7 mouse cellular contexts compared by ENCODE assay signal in genomic region chr7:46033109-46033869, GRCm38 (mm10). TPM values are rescaled to one million over a fixed set of nuclear protein-coding genes. Genes with fewer than 3 reads are reported as not detected.
A peak's percentile ranks its signal among the peaks of the same experiment; 100 is the strongest.
DNase-seq lines count a peak whose midpoint lies in the region; ATAC-seq and TF ChIP-seq lines count a peak whose summit lies in the region.

Gene Nomo1 (plus strand): TSS chr7:46033698.

- peak within 1 kb of the TSS; percentile 84 for H3K27ac ChIP-seq in embryonic facial prominence, embryonic 10.5 days (replicated peaks)
- H3K27ac ChIP-seq in intestine, postnatal 0 days (ENCODE audit: low read depth, low read length), result peak within 1 kb of the TSS; percentile 60
- peak within 1 kb of the TSS; percentile 56; the same call in 1 of the 2 replicates for H3K27ac ChIP-seq in midbrain, embryonic 12.5 days (replicated peaks)
- H3K27ac ChIP-seq in small intestine, adult 2 months (ENCODE audit: insufficient read depth, low read depth, low read length), result peak within 1 kb of the TSS; percentile 48

- WGBS in embryonic facial prominence, embryonic 10.5 days, result 6% methylated on average over 44 of the region's 44 CpGs
- 8% methylated on average over 31 of the region's 44 CpGs for WGBS in intestine, postnatal 0 days
- WGBS in midbrain, embryonic 12.5 days, result 6% methylated on average over 42 of the region's 44 CpGs
- WGBS in small intestine, adult 2 months, result 5% methylated on average over 44 of the region's 44 CpGs

- DNase-seq in adrenal gland, postnatal 10 days, result peak; percentile 99
- peak; percentile 98 for DNase-seq in embryonic facial prominence, embryonic 10.5 days (ENCODE audit: low spot score)
- DNase-seq in gonadal fat pad, adult 2 months (ENCODE audit: low read depth), result peak; percentile 61
- DNase-seq in left cerebral cortex, postnatal 4 days, result peak; percentile 97

- H3K4me1 ChIP-seq in embryonic facial prominence, embryonic 10.5 days, result peaks cover 30% of the 10 kb centered on the region
- peaks cover 12% of the 10 kb centered on the region; the same call in 1 of the 2 replicates for H3K4me1 ChIP-seq in intestine, postnatal 0 days (replicated peaks; ENCODE audit: control insufficient read depth, insufficient read depth, low read length)
- peaks cover 18% of the 10 kb centered on the region for H3K4me1 ChIP-seq in midbrain, embryonic 12.5 days
- peaks cover 25% of the 10 kb centered on the region for H3K4me1 ChIP-seq in small intestine, adult 2 months (ENCODE audit: control insufficient read depth, insufficient read depth, insufficient read length, low read length)

- peak; percentile 44; the same call in 1 of the 2 replicates for TF ChIP-seq POLR2A in small intestine, adult 2 months (IDR thresholded peaks at IDR 0.05; ENCODE audit: low read depth, low read length)

- peak within 1 kb of the TSS; percentile 93 for H3K4me2 ChIP-seq in intestine, postnatal 0 days (replicated peaks; ENCODE audit: low read depth)
- H3K4me2 ChIP-seq in midbrain, embryonic 12.5 days (replicated peaks), result peak within 1 kb of the TSS; percentile 88

- H3K36me3 ChIP-seq in embryonic facial prominence, embryonic 10.5 days (replicated peaks), result peaks cover 15% of the 10 kb centered on the region
- H3K36me3 ChIP-seq in intestine, postnatal 0 days (ENCODE audit: control insufficient read depth, insufficient read depth), result peaks cover 3% of the 10 kb centered on the region; the same call in 1 of the 2 replicates
- 0 out of 2 replicates have a peak, but pooled peaks cover 12% of the 10 kb centered on the region for H3K36me3 ChIP-seq in midbrain, embryonic 12.5 days
- H3K36me3 ChIP-seq in small intestine, adult 2 months (ENCODE audit: control insufficient read depth, insufficient read depth, low read length), result peaks cover 4% of the 10 kb centered on the region

- peak; percentile 91 for TF ChIP-seq CTCF in intestine, postnatal 0 days (IDR thresholded peaks at IDR 0.05; ENCODE audit: low read depth)
- TF ChIP-seq CTCF in small intestine, adult 2 months (IDR thresholded peaks at IDR 0.05; ENCODE audit: extremely low read depth, insufficient read length, insufficient replicate concordance, low read depth, low read length), result peak; percentile 79

- H3K9me3 ChIP-seq in embryonic facial prominence, embryonic 10.5 days, result no peaks in the 10 kb centered on the region
- no peaks in the 10 kb centered on the region for H3K9me3 ChIP-seq in intestine, postnatal 0 days (ENCODE audit: control insufficient read depth)
- H3K9me3 ChIP-seq in midbrain, embryonic 12.5 days, result no peaks in the 10 kb centered on the region

- peak; percentile 76 for ATAC-seq in intestine, postnatal 0 days
- ATAC-seq in midbrain, embryonic 12.5 days (ENCODE audit: low FRiP score, low read depth), result peak; percentile 96

- H3K9ac ChIP-seq in intestine, postnatal 0 days (ENCODE audit: low read depth, low read length), result peak within 1 kb of the TSS; percentile 81
- H3K9ac ChIP-seq in midbrain, embryonic 12.5 days (replicated peaks), result peak within 1 kb of the TSS; percentile 89

- intact Hi-C loops in left cerebral cortex, postnatal 4 days (cut with DNase I), result no loop called here

- peak within 1 kb of the TSS; percentile 95 for H3K4me3 ChIP-seq in embryonic facial prominence, embryonic 10.5 days
- H3K4me3 ChIP-seq in intestine, postnatal 0 days (ENCODE audit: low read depth, low read length), result peak within 1 kb of the TSS; percentile 82
- peak within 1 kb of the TSS; percentile 93 for H3K4me3 ChIP-seq in midbrain, embryonic 12.5 days
- H3K4me3 ChIP-seq in small intestine, adult 2 months (ENCODE audit: low read depth, low read length), result peak within 1 kb of the TSS; percentile 91

- H3K27me3 ChIP-seq in embryonic facial prominence, embryonic 10.5 days (replicated peaks; ENCODE audit: low read depth, poor library complexity, severe bottlenecking), result no peaks in the 10 kb centered on the region
- no peaks in the 10 kb centered on the region for H3K27me3 ChIP-seq in intestine, postnatal 0 days (replicated peaks; ENCODE audit: control insufficient read depth, insufficient read depth, low read length)
- peaks cover 10% of the 10 kb centered on the region for H3K27me3 ChIP-seq in midbrain, embryonic 12.5 days
- no peaks in the 10 kb centered on the region for H3K27me3 ChIP-seq in small intestine, adult 2 months (ENCODE audit: control insufficient read depth, insufficient read depth, low read length)

RNA-seq across cellular contexts. Expression of gene Nomo1, which starts in this region (rescaled TPM):
- 10 to 100 TPM; 50.4 to 50.6 TPM for total RNA-seq in adrenal gland, postnatal 10 days (2021)
- polyA plus RNA-seq in embryonic facial prominence, embryonic 10.5 days (2016; fragmentation: Nextera tagmentation; extraction: Ambion mirVana), result 26.8 and 30.6 TPM in 2 replicates
- 53.8 and 59.7 TPM in 2 replicates for polyA plus RNA-seq in gonadal fat pad, adult 2 months (2012; rRNA removed)
- 34.4 and 37.3 TPM in 2 replicates for polyA plus RNA-seq in intestine, postnatal 0 days (2015; fragmentation: Nextera tagmentation; extraction: Ambion mirVana)
- total RNA-seq in left cerebral cortex, postnatal 4 days (2021), result 10 to 100 TPM; 83.3 to 92.5 TPM
- 30.2 and 35.8 TPM in 2 replicates for polyA plus RNA-seq in midbrain, embryonic 12.5 days (2016; fragmentation: Nextera tagmentation; extraction: Ambion mirVana)
- polyA plus RNA-seq in small intestine, adult 2 months (2012; rRNA removed), result 25.1 and 53.1 TPM in 2 replicates

Comparison
In these comparisons a context has a peak if more than half of its experiments do, and no peak if none do; other contexts are left out.
1. Peak in every context shown above with its lines: DNase-seq, ATAC-seq, H3K4me3 ChIP-seq and H3K27ac ChIP-seq.